Mouse (Mus musculus) granulocyte monocyte progenitor cell, adult 5-6 weeks (primary cell): ENCODE measurements around the gene Gabrd. TPM values are rescaled to one million over a fixed set of nuclear protein-coding genes. Genes with fewer than 3 reads are reported as not detected.

Experiments used
- ATAC-seq: replicated peaks from 2 replicates; pipeline ENCODE4 v1.8.0; 2016; ENCODE audit warnings: mild to moderate bottlenecking, moderate TSS enrichment, inconsistent platforms; ENCODE audit not compliant: poor library complexity, severe bottlenecking
- total RNA-seq, 2 experiments: library from RNA; stranded (forward) in 1 of 2; stranded (reverse) in 1 of 2; fragments of 200-712, 200-1000 nt in 1 of 2; fragments of >200 nt in 1 of 2; fragmentation: Nextera tagmentation in 1 of 2; gene quantifications; 2 replicates each; pipeline ENCODE4 v1.2.3; 2014 to 2017

Gabrd gene
- total RNA-seq, 2 experiments from 2014 or later = not detected

GRCm38 (mm10) chr4:155387166-155387565 is 10.7 kb downstream of the Gabrd start:
- no peak for ATAC-seq

GRCm38 (mm10) chr4:155383326-155383725 is 14.6 kb downstream of the Gabrd start:
- no peak for ATAC-seq

- ATAC-seq = no peak
Measured at GRCm38 (mm10) chr4:155382752-155383151, 15.2 kb downstream of the Gabrd start.

- ATAC-seq = no peak
Measured at GRCm38 (mm10) chr4:155381974-155382373, 15.9 kb downstream of the Gabrd start.

- ATAC-seq = no peak
Measured at GRCm38 (mm10) chr4:155371797-155372735, 25.8 kb downstream of the Gabrd start.

GRCm38 (mm10) chr4:155370737-155371715 is 26.9 kb downstream of the Gabrd start:
- ATAC-seq = no peak

GRCm38 (mm10) chr4:155368684-155369083 is 29.2 kb downstream of the Gabrd start:
- peak; percentile 62 for ATAC-seq

GRCm38 (mm10) chr4:155367739-155368138 is 30.2 kb downstream of the Gabrd start:
- no peak for ATAC-seq

GRCm38 (mm10) chr4:155366784-155367183 is 31.1 kb downstream of the Gabrd start:
- no peak for ATAC-seq

- ATAC-seq = no peak
Measured at GRCm38 (mm10) chr4:155362443-155362842, 35.5 kb downstream of the Gabrd start.

GRCm38 (mm10) chr4:155361303-155361791 is 36.6 kb downstream of the Gabrd start, which contains the start of gene Prkcz:
Gene Prkcz, minus strand, starts transcription at chr4:155361361.
- peak; percentile 34; the same call in 1 of the 2 replicates for ATAC-seq

- ATAC-seq = peak; percentile 8; the same call in 1 of the 2 replicates
Measured at GRCm38 (mm10) chr4:155360856-155361255, 37.1 kb downstream of the Gabrd start.

- no peak for ATAC-seq
Measured at GRCm38 (mm10) chr4:155359560-155360464, 38.1 kb downstream of the Gabrd start.

GRCm38 (mm10) chr4:155357601-155358000 is 40.3 kb downstream of the Gabrd start:
- ATAC-seq = no peak

- no peak for ATAC-seq
Measured at GRCm38 (mm10) chr4:155356354-155356753, 41.6 kb downstream of the Gabrd start.

- ATAC-seq = no peak
Measured at GRCm38 (mm10) chr4:155354546-155354945, 43.4 kb downstream of the Gabrd start.

GRCm38 (mm10) chr4:155354035-155354434 is 43.9 kb downstream of the Gabrd start:
- peak; percentile 79 for ATAC-seq

- ATAC-seq = peak; percentile 60
Measured at GRCm38 (mm10) chr4:155352581-155352980, 45.3 kb downstream of the Gabrd start.

- peak; percentile 75 for ATAC-seq
Measured at GRCm38 (mm10) chr4:155346350-155346749, 51.6 kb downstream of the Gabrd start.
